Mouse (Mus musculus) hindbrain, embryonic 10.5 days (tissue): ENCODE results near the gene S100a13. TPM values are rescaled to one million over a fixed set of nuclear protein-coding genes. Genes with fewer than 3 reads are reported as not detected.

Source experiments
- DNase-seq: peaks from one replicate; pipeline ENCODE4 v3.0.0-alpha.2; 2017; ENCODE audit warnings: low spot score
- H3K27ac ChIP-seq: fragments of 300-500 bp; sonication (generic); 2 replicates; pipeline ENCODE4 v1.5.1; 2016; ENCODE audit warnings: mild to moderate bottlenecking, moderate library complexity
- H3K27me3 ChIP-seq: fragments of 300-500 bp; sonication (generic); 2 replicates; pipeline ENCODE4 v1.6.1; 2016; ENCODE audit warnings: mild to moderate bottlenecking; ENCODE audit not compliant: poor library complexity, insufficient read depth, severe bottlenecking
- H3K36me3 ChIP-seq: fragments of 300-500 bp; sonication (generic); 2 replicates; pipeline ENCODE4 v1.6.1; 2016; ENCODE audit warnings: mild to moderate bottlenecking, moderate library complexity
- H3K4me1 ChIP-seq: fragments of 300-500 bp; sonication (generic); replicated peaks from 2 replicates; pipeline ENCODE4 v1.6.1; 2016; ENCODE audit warnings: mild to moderate bottlenecking
- H3K4me3 ChIP-seq: fragments of 300-500 bp; sonication (generic); 2 replicates; pipeline ENCODE4 v1.5.1; 2016; ENCODE audit warnings: mild to moderate bottlenecking, moderate library complexity
- H3K9me3 ChIP-seq: fragments of 300-500 bp; sonication (generic); 2 replicates; pipeline ENCODE4 v1.6.1; 2016; ENCODE audit warnings: mild to moderate bottlenecking, moderate library complexity
- WGBS: fragments of 180-500 bp; shearing (Covaris S2); methylation state at CpG from one replicate; pipeline ENCODE4 v1.1.7; 2016; 5-methylcytosine and 5-hydroxymethylcytosine counted together
- polyA plus RNA-seq: library from polyadenylated mRNA; unstranded; fragments of >200 nt; fragmentation: Nextera tagmentation; extraction: Ambion mirVana; gene quantifications from 2 replicates; pipeline ENCODE4 v1.2.1, GENCODE M21; 2016

Gene S100a13
- 11.7 and 13.1 TPM in 2 replicates for polyA plus RNA-seq

GRCm38 (mm10) chr3:90513796-90514590 lies at the start of gene S100a13, which contains the start of gene S100a1:
TSS of gene S100a13 (plus strand) at chr3:90514435.
TSS of gene S100a1 (minus strand) at chr3:90514392.
- 3% methylated on average over 25 of the region's 25 CpGs for WGBS
- Histone ChIP-seq H3K27me3 (peaks cover 52% of the 10 kb centered on the region), H3K36me3 (no peaks in the 10 kb centered on the region), H3K9me3 (no peaks in the 10 kb centered on the region), H3K4me3 (peak within 1 kb of the TSS; percentile 53), H3K4me1 (peaks cover 20% of the 10 kb centered on the region), H3K27ac (peak within 1 kb of the TSS; percentile 62)
- peak; percentile 45 for DNase-seq

GRCm38 (mm10) chr3:90464552-90465080 lies 49.6 kb upstream of the S100a13 start:
- Histone ChIP-seq H3K4me1 (peaks cover 19% of the 10 kb centered on the region), H3K36me3 (no peaks in the 10 kb centered on the region), H3K4me3 (peak overlapping the region; percentile 57), H3K27ac (peak overlapping the region; percentile 1; the same call in 1 of the 2 replicates), H3K9me3 (no peaks in the 10 kb centered on the region), H3K27me3 (peaks cover 76% of the 10 kb centered on the region)
- DNase-seq = peak; percentile 24
- 8% methylated on average over 37 of the region's 37 CpGs for WGBS

- 1% methylated on average over 75 of the region's 75 CpGs for WGBS
- Histone ChIP-seq H3K4me1 (peaks cover 19% of the 10 kb centered on the region), H3K4me3 (peak overlapping the region; percentile 57), H3K9me3 (no peaks in the 10 kb centered on the region), H3K36me3 (no peaks in the 10 kb centered on the region), H3K27ac (peak overlapping the region; percentile 59), H3K27me3 (peaks cover 76% of the 10 kb centered on the region)
- peak; percentile 58 for DNase-seq
These were observed 49.1 kb upstream of the S100a13 start for GRCm38 (mm10) chr3:90465081-90465685.

- Histone ChIP-seq H3K4me3 (peak within 1 kb of the TSS; percentile 57), H3K27me3 (peaks cover 71% of the 10 kb centered on the region), H3K27ac (peak within 1 kb of the TSS; percentile 59), H3K4me1 (peaks cover 19% of the 10 kb centered on the region), H3K36me3 (no peaks in the 10 kb centered on the region), H3K9me3 (no peaks in the 10 kb centered on the region)
- no peak for DNase-seq
- WGBS = under 1% methylated on average over 48 of the region's 49 CpGs
These were observed 48.4 kb upstream of the S100a13 start, which contains the start of gene Npr1 for GRCm38 (mm10) chr3:90465686-90466310. TSS of gene Npr1 (minus strand) at chr3:90465866.

GRCm38 (mm10) chr3:90466311-90466766 lies 47.9 kb upstream of the S100a13 start:
- under 1% methylated on average over 15 of the region's 15 CpGs for WGBS
- peak overlapping the region; percentile 57 for H3K4me3 ChIP-seq
- H3K27me3 ChIP-seq = peaks cover 66% of the 10 kb centered on the region
- H3K4me1 ChIP-seq = peaks cover 19% of the 10 kb centered on the region
- peak; percentile 67 for DNase-seq
- no peaks in the 10 kb centered on the region for H3K9me3 ChIP-seq
- no peaks in the 10 kb centered on the region for H3K36me3 ChIP-seq
- 0 out of 2 replicates have a peak overlapping the region, but pooled peaks have one; percentile 59 for H3K27ac ChIP-seq

GRCm38 (mm10) chr3:90467618-90468300 lies 46.5 kb upstream of the S100a13 start:
- H3K9me3 ChIP-seq = no peaks in the 10 kb centered on the region
- DNase-seq = no peak
- peaks cover 52% of the 10 kb centered on the region for H3K27me3 ChIP-seq
- peaks cover 19% of the 10 kb centered on the region for H3K4me1 ChIP-seq
- WGBS = 92% methylated on average over 10 of the region's 10 CpGs
- H3K27ac ChIP-seq = no peak overlapping the region
- H3K4me3 ChIP-seq = no peak overlapping the region
- H3K36me3 ChIP-seq = no peaks in the 10 kb centered on the region

- H3K4me3 ChIP-seq = no peak overlapping the region
- H3K27me3 ChIP-seq = peaks cover 11% of the 10 kb centered on the region; the same call in 1 of the 2 replicates
- no peak for DNase-seq
- H3K27ac ChIP-seq = no peak overlapping the region
- peaks cover 3% of the 10 kb centered on the region for H3K4me1 ChIP-seq
- H3K9me3 ChIP-seq = no peaks in the 10 kb centered on the region
- H3K36me3 ChIP-seq = peaks cover 1% of the 10 kb centered on the region; the same call in 1 of the 2 replicates
- WGBS = 35% methylated on average over 3 of the region's 3 CpGs
These were observed 42.0 kb upstream of the S100a13 start for GRCm38 (mm10) chr3:90472213-90472612.

- peaks cover 32% of the 10 kb centered on the region for H3K36me3 ChIP-seq
- H3K9me3 ChIP-seq = no peaks in the 10 kb centered on the region
- no peak overlapping the region for H3K27ac ChIP-seq
- H3K4me1 ChIP-seq = peaks cover 6% of the 10 kb centered on the region
- WGBS = 46% methylated on average over 16 of the region's 16 CpGs
- no peak for DNase-seq
- H3K4me3 ChIP-seq = peak overlapping the region; percentile 81; the same call in 1 of the 2 replicates
- H3K27me3 ChIP-seq = no peaks in the 10 kb centered on the region
These were observed 38.9 kb upstream of the S100a13 start for GRCm38 (mm10) chr3:90475151-90475830.

- Histone ChIP-seq H3K36me3 (peaks cover 39% of the 10 kb centered on the region), H3K9me3 (no peaks in the 10 kb centered on the region), H3K27me3 (no peaks in the 10 kb centered on the region), H3K27ac (peak within 1 kb of the TSS; percentile 97), H3K4me1 (peaks cover 6% of the 10 kb centered on the region), H3K4me3 (peak within 1 kb of the TSS; percentile 81)
- DNase-seq = peak; percentile 98
- WGBS = under 1% methylated on average over 45 of the region's 45 CpGs
These were observed 38.2 kb upstream of the S100a13 start, which contains the start of gene Ilf2 for GRCm38 (mm10) chr3:90475831-90476611. TSS of gene Ilf2 (plus strand) at chr3:90476126.

- WGBS = 86% methylated on average over 5 of the region's 5 CpGs
These were observed 27.2 kb upstream of the S100a13 start for GRCm38 (mm10) chr3:90486998-90487397.

GRCm38 (mm10) chr3:90488576-90488975 lies 25.7 kb upstream of the S100a13 start:
- H3K4me3 ChIP-seq = no peak overlapping the region
- no peak overlapping the region for H3K27ac ChIP-seq
- no peaks in the 10 kb centered on the region for H3K9me3 ChIP-seq
- H3K4me1 ChIP-seq = peaks cover 8% of the 10 kb centered on the region
- WGBS = 91% methylated on average over 6 of the region's 6 CpGs
- no peaks in the 10 kb centered on the region for H3K27me3 ChIP-seq
- no peak for DNase-seq
- peaks cover 61% of the 10 kb centered on the region for H3K36me3 ChIP-seq

More at GRCm38 (mm10) chr3:90486998-90487397, 27.2 kb upstream of the S100a13 start:
- peaks cover 76% of the 10 kb centered on the region for H3K36me3 ChIP-seq
- peaks cover 8% of the 10 kb centered on the region for H3K4me1 ChIP-seq
- no peak overlapping the region for H3K27ac ChIP-seq
- H3K27me3 ChIP-seq = no peaks in the 10 kb centered on the region
- H3K9me3 ChIP-seq = no peaks in the 10 kb centered on the region
- DNase-seq = no peak
- H3K4me3 ChIP-seq = no peak overlapping the region
